Mouse (Mus musculus) erythroblast, embryonic 14.5 days (primary cell): Measurements from ENCODE around the gene Pilrb1.

Source experiments
- GATA1 ChIP-seq: IDR thresholded peaks from 2 replicates; pipeline ENCODE4 v1.6.1; 2012; ENCODE audit warnings: low read length, inconsistent platforms, mixed read lengths
- TAL1 ChIP-seq: IDR thresholded peaks from 3 replicates; pipeline ENCODE4 v1.6.1; 2012; ENCODE audit warnings: low read length, inconsistent platforms, mixed read lengths

DNA sequence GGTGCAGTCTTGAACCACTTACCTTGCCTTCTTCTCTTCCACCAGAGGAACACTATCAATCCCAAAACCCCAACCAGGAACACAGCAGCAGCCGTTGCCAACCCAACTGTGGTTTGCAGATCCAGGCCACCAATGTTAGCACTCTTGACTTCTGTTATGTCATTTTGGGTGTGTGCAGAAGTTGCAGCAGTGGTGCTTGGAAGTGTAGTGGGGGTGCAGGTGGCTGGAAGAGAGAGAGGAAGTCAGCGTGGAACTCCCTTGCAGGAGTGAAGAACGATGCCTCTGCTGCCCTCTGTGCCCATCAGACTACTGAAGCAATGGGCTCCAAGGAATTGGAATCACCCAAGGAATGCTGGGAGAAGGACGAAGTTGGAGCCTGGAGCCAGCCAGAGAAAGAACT, 26.8 kb downstream of the Pilrb1 start:
- TF ChIP-seq TAL1 (no peak), GATA1 (no peak)
